Mouse (Mus musculus) G1E (cell line): ENCODE measurements at regions not wholly inside any gene's neighbourhood (a gene's known extent, or its start where the extent isn't known, plus 50 kb on each side); places are given as distances from the start of the nearest gene placed in this dataset.

Experiments
- ATAC-seq: 2 replicates; pipeline ENCODE4 v1.8.0; 2016; ENCODE audit warnings: mild to moderate bottlenecking; ENCODE audit not compliant: insufficient number of reproducible peaks, poor library complexity, low FRiP score, severe bottlenecking; ENCODE audit errors: extremely low read depth
- DNase-seq: peaks from one replicate; pipeline ENCODE4 v3.0.0; 2012; ENCODE audit warnings: low spot score
- H3K27me3 ChIP-seq: 2 replicates; pipeline ENCODE4 v1.6.1; 2012; ENCODE audit warnings: mild to moderate bottlenecking, low read length, inconsistent platforms; ENCODE audit not compliant: insufficient read depth
- H3K36me3 ChIP-seq: replicated peaks from 2 replicates; pipeline ENCODE3; 2012; ENCODE audit warnings: mild to moderate bottlenecking, inconsistent platforms
- H3K4me1 ChIP-seq: 2 replicates; pipeline ENCODE4 v1.6.1; 2012; ENCODE audit warnings: low read depth, low read length, inconsistent platforms, mixed read lengths; ENCODE audit not compliant: insufficient read depth
- H3K4me3 ChIP-seq: 2 replicates; pipeline ENCODE4 v1.5.1; 2012; ENCODE audit warnings: low read depth, mild to moderate bottlenecking, inconsistent platforms, low read length, moderate library complexity, mixed read lengths
- H3K9me3 ChIP-seq: replicated peaks from 2 replicates; pipeline ENCODE4 v1.6.1; 2012; ENCODE audit warnings: inconsistent platforms
- CTCF ChIP-seq: IDR thresholded peaks from 2 replicates; pipeline ENCODE4 v1.5.1; 2012; ENCODE audit warnings: low read depth, low read length, inconsistent platforms, mixed read lengths
- GATA1 ChIP-seq: IDR thresholded peaks from 2 replicates; pipeline ENCODE4 v1.6.1; 2012; ENCODE audit warnings: borderline replicate concordance, low read length, inconsistent platforms, mixed read lengths
- GATA2 ChIP-seq: IDR thresholded peaks from 2 replicates; pipeline ENCODE4 v1.6.1; 2012; ENCODE audit warnings: low read depth, low read length, inconsistent platforms, borderline replicate concordance
- POLR2AphosphoS5 ChIP-seq: IDR thresholded peaks from 2 replicates; pipeline ENCODE4 v1.6.1; 2012; ENCODE audit warnings: low read depth, low read length, inconsistent platforms; ENCODE audit not compliant: insufficient replicate concordance
- TAL1 ChIP-seq: conservative IDR thresholded peaks from 2 replicates; pipeline ENCODE4 v1.6.1; 2012; ENCODE audit warnings: low read depth, low read length, inconsistent platforms, mixed read lengths

- ATAC-seq (no peak), DNase-seq (no peak)
- Histone ChIP-seq H3K9me3 (no peaks in the 10 kb centered on the region), H3K36me3 (no peaks in the 10 kb centered on the region), H3K27me3 (no peaks in the 10 kb centered on the region), H3K4me3 (no peak overlapping the region), H3K4me1 (no peaks in the 10 kb centered on the region)
- no peak for TF ChIP-seq GATA2
- TF ChIP-seq POLR2AphosphoS5: no peak
- no peak for TF ChIP-seq CTCF
- no peak for TF ChIP-seq TAL1
- TF ChIP-seq GATA1: no peak
These were observed 822.7 kb upstream of the 2610301B20Rik start for GRCm38 (mm10) chr4:10051296-10052267.

GRCm38 (mm10) chr4:10052869-10053268, 821.4 kb upstream of the 2610301B20Rik start:
- TF ChIP-seq GATA1 (no peak), TAL1 (no peak), CTCF (no peak), GATA2 (no peak), POLR2AphosphoS5 (no peak)

GRCm38 (mm10) chr4:10072500-10073106, 801.7 kb upstream of the 2610301B20Rik start:
- no peak for TF ChIP-seq CTCF
- no peak for TF ChIP-seq TAL1
- no peak for TF ChIP-seq GATA2
- no peak for TF ChIP-seq POLR2AphosphoS5
- TF ChIP-seq GATA1: no peak
- Histone ChIP-seq H3K27me3 (no peaks in the 10 kb centered on the region), H3K4me3 (no peak overlapping the region), H3K9me3 (no peaks in the 10 kb centered on the region), H3K36me3 (no peaks in the 10 kb centered on the region), H3K4me1 (no peaks in the 10 kb centered on the region)
- no peak for DNase-seq
- ATAC-seq: no peak

More at GRCm38 (mm10) chr4:10052869-10053268, 821.4 kb upstream of the 2610301B20Rik start:
- no peaks in the 10 kb centered on the region for H3K9me3 ChIP-seq
- H3K4me1 ChIP-seq: no peaks in the 10 kb centered on the region
- no peak for DNase-seq
- H3K36me3 ChIP-seq: no peaks in the 10 kb centered on the region
- H3K4me3 ChIP-seq: no peak overlapping the region
- ATAC-seq: no peak
- H3K27me3 ChIP-seq: no peaks in the 10 kb centered on the region

GRCm38 (mm10) chr4:10079565-10080169, 794.6 kb upstream of the 2610301B20Rik start:
- ATAC-seq (no peak), DNase-seq (no peak)
- TF ChIP-seq TAL1 (no peak), POLR2AphosphoS5 (no peak)
- H3K27me3 ChIP-seq: no peaks in the 10 kb centered on the region
- no peaks in the 10 kb centered on the region for H3K4me1 ChIP-seq
- no peak overlapping the region for H3K4me3 ChIP-seq
- H3K36me3 ChIP-seq: no peaks in the 10 kb centered on the region
- no peaks in the 10 kb centered on the region for H3K9me3 ChIP-seq

GRCm38 (mm10) chr4:10114831-10115230, 759.5 kb upstream of the 2610301B20Rik start:
- Histone ChIP-seq H3K9me3 (no peaks in the 10 kb centered on the region), H3K36me3 (no peaks in the 10 kb centered on the region), H3K4me1 (no peaks in the 10 kb centered on the region), H3K27me3 (peaks cover 5% of the 10 kb centered on the region; the same call in 1 of the 2 replicates), H3K4me3 (no peak overlapping the region)
- no peak for TF ChIP-seq GATA1
- TF ChIP-seq GATA2: no peak
- TF ChIP-seq POLR2AphosphoS5: no peak
- TF ChIP-seq CTCF: no peak
- TF ChIP-seq TAL1: no peak
- ATAC-seq (no peak), DNase-seq (no peak)

GRCm38 (mm10) chr4:10117964-10118363, 756.3 kb upstream of the 2610301B20Rik start:
- Histone ChIP-seq H3K9me3 (no peaks in the 10 kb centered on the region), H3K36me3 (no peaks in the 10 kb centered on the region), H3K27me3 (peaks cover 5% of the 10 kb centered on the region; the same call in 1 of the 2 replicates), H3K4me3 (no peak overlapping the region), H3K4me1 (no peaks in the 10 kb centered on the region)
- ATAC-seq (no peak), DNase-seq (no peak)
- no peak for TF ChIP-seq CTCF
- no peak for TF ChIP-seq GATA1
- TF ChIP-seq GATA2: no peak
- no peak for TF ChIP-seq TAL1
- no peak for TF ChIP-seq POLR2AphosphoS5
